Mouse (Mus musculus): Measurements from ENCODE around the gene Emd. TPM values are rescaled to one million over a fixed set of nuclear protein-coding genes. Genes with fewer than 3 reads are reported as not detected.

The Emd gene
- polyA plus RNA-seq, 1 experiment: 49.0 TPM

- no peak for DNase-seq
- TF ChIP-seq POLR2A (IDR thresholded peaks at IDR 0.05; ENCODE audit: borderline replicate concordance, insufficient read depth, low read length) (no peak), CTCF (IDR thresholded peaks at IDR 0.05; ENCODE audit: borderline replicate concordance, insufficient read depth, low read depth, low read length) (no peak)
- Histone ChIP-seq H3K27ac (ENCODE audit: insufficient read depth, low read length) (no peak overlapping the region), H3K4me3 (replicated peaks; ENCODE audit: insufficient read depth, low read depth, low read length) (peak overlapping the region; percentile 75), H3K27me3 (ENCODE audit: control insufficient read depth, insufficient read depth, low read length) (no peaks in the 10 kb centered on the region), H3K4me1 (ENCODE audit: control insufficient read depth, insufficient read depth, low read length) (0 out of 2 replicates have a peak, but pooled peaks cover 3% of the 10 kb centered on the region)
- under 1% methylated on average over 14 of the region's 14 CpGs for WGBS
These were observed 26.7 kb downstream of the Emd start for GRCm38 (mm10) chrX:74281041-74281731.

DNA sequence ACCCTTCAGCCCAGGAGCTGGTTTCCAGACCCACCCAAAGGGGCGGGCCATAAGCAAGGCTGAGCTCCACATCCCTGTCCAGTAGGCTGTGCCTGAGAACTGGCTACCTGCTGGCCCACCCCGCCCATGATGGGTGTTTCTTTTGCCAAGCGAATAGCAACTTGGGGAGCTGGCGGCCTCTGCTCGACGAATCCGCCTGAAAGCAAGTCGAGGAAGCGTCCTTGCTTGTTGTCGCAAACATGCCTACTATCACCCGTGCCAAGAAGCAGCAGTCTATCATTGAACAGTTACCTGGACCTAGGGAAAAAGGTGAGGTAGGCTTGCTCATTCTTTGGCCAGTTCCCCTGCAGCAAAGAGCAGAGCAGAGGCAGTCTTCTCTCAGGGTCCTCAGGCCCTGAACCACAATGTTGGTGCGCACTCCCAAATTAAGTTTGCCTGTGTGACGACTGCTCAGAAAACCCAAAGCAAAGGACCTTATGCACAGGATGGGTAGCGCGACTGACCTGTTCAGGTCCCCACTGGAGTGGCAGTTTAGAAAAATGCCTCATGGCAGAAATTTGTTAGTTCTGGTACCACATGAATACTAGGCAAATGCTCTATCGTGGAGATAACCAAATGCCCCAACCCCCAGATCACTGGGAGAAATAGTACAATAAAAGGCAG lies 27.4 kb downstream of the Emd start, which contains the start of the genes Taz and Dnase1l1:
Taz (plus strand) TSS at position 181 of the 663 bp plus-strand sequence.
Dnase1l1 (minus strand) TSS at position 606 of the 663 bp plus-strand sequence.
- 10% methylated on average over 16 of the region's 16 CpGs for WGBS

GRCm38 (mm10) chrX:74282395-74283091 lies 28.1 kb downstream of the Emd start:
- 11% methylated on average over 39 of the region's 39 CpGs for WGBS
- Histone ChIP-seq H3K4me1 (ENCODE audit: control insufficient read depth, insufficient read depth, low read length) (0 out of 2 replicates have a peak, but pooled peaks cover 3% of the 10 kb centered on the region), H3K4me3 (replicated peaks; ENCODE audit: insufficient read depth, low read depth, low read length) (peak overlapping the region; percentile 75), H3K27ac (ENCODE audit: insufficient read depth, low read length) (peak overlapping the region; percentile 61; the same call in 1 of the 2 replicates), H3K27me3 (ENCODE audit: control insufficient read depth, insufficient read depth, low read length) (no peaks in the 10 kb centered on the region)
- TF ChIP-seq POLR2A (IDR thresholded peaks at IDR 0.05; ENCODE audit: borderline replicate concordance, insufficient read depth, low read length) (peak; percentile 79; the same call in 1 of the 2 replicates), CTCF (IDR thresholded peaks at IDR 0.05; ENCODE audit: borderline replicate concordance, insufficient read depth, low read depth, low read length) (no peak)
- peak; percentile 86 to 89 for DNase-seq

More for the DNA sequence above, 27.4 kb downstream of the Emd start, which contains the start of the genes Taz and Dnase1l1:
- peak; percentile 72 to 82 for DNase-seq
- no peaks in the 10 kb centered on the region for H3K27me3 ChIP-seq (ENCODE audit: control insufficient read depth, insufficient read depth, low read length)
- 0 out of 2 replicates have a peak, but pooled peaks cover 3% of the 10 kb centered on the region for H3K4me1 ChIP-seq (ENCODE audit: control insufficient read depth, insufficient read depth, low read length)
- peak within 1 kb of the TSS; percentile 75 for H3K4me3 ChIP-seq (replicated peaks; ENCODE audit: insufficient read depth, low read depth, low read length)
- peak within 1 kb of the TSS; percentile 61; the same call in 1 of the 2 replicates for H3K27ac ChIP-seq (ENCODE audit: insufficient read depth, low read length)
- TF ChIP-seq POLR2A (IDR thresholded peaks at IDR 0.05; ENCODE audit: borderline replicate concordance, insufficient read depth, low read length): no peak
- no peak for TF ChIP-seq CTCF (IDR thresholded peaks at IDR 0.05; ENCODE audit: borderline replicate concordance, insufficient read depth, low read depth, low read length)

GRCm38 (mm10) chrX:74283092-74283437 lies 28.6 kb downstream of the Emd start:
- no peak for DNase-seq
- Histone ChIP-seq H3K4me1 (ENCODE audit: control insufficient read depth, insufficient read depth, low read length) (0 out of 2 replicates have a peak, but pooled peaks cover 3% of the 10 kb centered on the region), H3K27me3 (ENCODE audit: control insufficient read depth, insufficient read depth, low read length) (no peaks in the 10 kb centered on the region), H3K4me3 (replicated peaks; ENCODE audit: insufficient read depth, low read depth, low read length) (peak overlapping the region; percentile 75), H3K27ac (ENCODE audit: insufficient read depth, low read length) (peak overlapping the region; percentile 4; the same call in 1 of the 2 replicates)
- no peak for TF ChIP-seq CTCF (IDR thresholded peaks at IDR 0.05; ENCODE audit: borderline replicate concordance, insufficient read depth, low read depth, low read length)
- TF ChIP-seq POLR2A (IDR thresholded peaks at IDR 0.05; ENCODE audit: borderline replicate concordance, insufficient read depth, low read length): no peak
- 3% methylated on average over 5 of the region's 5 CpGs for WGBS

DNA sequence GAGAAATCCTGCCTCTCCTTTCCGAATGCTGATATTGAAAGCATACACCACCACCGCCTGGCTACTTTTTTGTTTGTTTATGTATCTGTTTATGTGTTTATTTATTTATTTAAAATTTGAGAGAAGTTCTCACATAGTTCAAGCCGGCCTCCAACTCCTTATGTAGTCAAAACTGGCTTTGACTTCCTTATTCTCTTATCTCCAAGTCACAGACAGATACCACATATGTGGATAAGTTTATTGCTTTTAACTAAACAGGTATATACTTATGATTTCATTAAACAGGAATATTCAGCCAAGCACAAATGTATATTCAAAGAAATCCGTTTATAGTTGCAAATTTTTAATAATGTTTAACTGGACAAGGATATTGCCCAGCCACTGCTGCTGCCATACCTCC lies 38.9 kb downstream of the Emd start:
- DNase-seq: no peak
- H3K27me3 ChIP-seq (ENCODE audit: control insufficient read depth, insufficient read depth, low read length): no peaks in the 10 kb centered on the region
- H3K4me1 ChIP-seq (ENCODE audit: control insufficient read depth, insufficient read depth, low read length): peaks cover 2% of the 10 kb centered on the region; the same call in 1 of the 2 replicates
- no peak overlapping the region for H3K27ac ChIP-seq (ENCODE audit: insufficient read depth, low read length)
- WGBS: 77% methylated on average over 4 of the region's 4 CpGs
- no peak overlapping the region for H3K4me3 ChIP-seq (replicated peaks; ENCODE audit: insufficient read depth, low read depth, low read length)
- TF ChIP-seq CTCF (IDR thresholded peaks at IDR 0.05; ENCODE audit: borderline replicate concordance, insufficient read depth, low read depth, low read length) (no peak), POLR2A (IDR thresholded peaks at IDR 0.05; ENCODE audit: borderline replicate concordance, insufficient read depth, low read length) (no peak)

DNA sequence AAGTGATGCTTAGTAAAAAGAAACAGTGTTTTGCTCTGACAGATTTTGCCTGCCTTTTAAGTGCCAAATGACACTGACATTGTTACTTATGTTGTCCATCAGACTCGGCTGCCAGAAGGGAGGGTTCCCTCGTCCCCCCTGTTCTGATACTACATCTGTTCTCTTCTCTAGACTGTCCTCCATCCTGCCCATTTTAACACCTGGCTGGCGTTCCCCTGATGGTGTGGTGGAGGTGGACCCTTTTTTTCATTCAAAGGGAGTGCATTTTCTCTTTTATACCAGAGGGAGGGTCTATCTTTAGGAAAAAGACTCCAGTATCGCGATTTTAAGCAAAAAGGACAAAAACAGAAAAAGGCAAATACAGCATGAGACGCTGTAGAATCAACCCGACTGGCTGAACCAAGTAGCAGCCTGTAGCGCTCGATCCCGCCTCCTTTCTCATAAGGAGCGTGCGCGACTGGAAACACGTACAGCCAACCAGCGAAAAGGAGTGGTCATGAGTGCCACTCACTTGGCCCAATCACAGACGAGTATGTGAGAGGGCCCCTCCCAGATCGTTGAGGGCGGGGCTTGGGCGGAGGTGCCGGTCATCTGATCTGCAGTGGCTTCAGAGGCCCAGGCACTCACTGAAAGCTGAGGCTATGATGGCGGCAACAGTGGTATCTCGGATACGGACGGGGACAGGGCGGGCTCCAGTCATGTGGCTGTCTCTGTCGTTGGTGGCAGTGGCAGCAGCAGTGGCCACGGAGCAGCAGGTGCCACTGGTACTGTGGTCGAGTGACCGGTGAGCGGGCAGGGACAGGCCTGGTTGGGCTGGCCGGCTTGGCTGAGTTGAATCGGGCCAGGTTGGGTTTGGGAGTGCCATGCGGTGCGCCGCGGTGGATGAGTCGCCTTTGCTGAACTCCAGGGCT lies 42.3 kb downstream of the Emd start, which contains the start of gene Atp6ap1:
Atp6ap1 (plus strand) TSS at position 560 of the 911 bp plus-strand sequence.
- DNase-seq: peak; percentile 94 to 97
- 6% methylated on average over 37 of the region's 37 CpGs for WGBS
- no peaks in the 10 kb centered on the region for H3K27me3 ChIP-seq (ENCODE audit: control insufficient read depth, insufficient read depth, low read length)
- H3K4me3 ChIP-seq (replicated peaks; ENCODE audit: insufficient read depth, low read depth, low read length): peak within 1 kb of the TSS; percentile 96
- peaks cover 3% of the 10 kb centered on the region; the same call in 1 of the 2 replicates for H3K4me1 ChIP-seq (ENCODE audit: control insufficient read depth, insufficient read depth, low read length)
- TF ChIP-seq POLR2A (IDR thresholded peaks at IDR 0.05; ENCODE audit: borderline replicate concordance, insufficient read depth, low read length) (peak; percentile 87; the same call in 1 of the 2 replicates), CTCF (IDR thresholded peaks at IDR 0.05; ENCODE audit: borderline replicate concordance, insufficient read depth, low read depth, low read length) (no peak)
- H3K27ac ChIP-seq (ENCODE audit: insufficient read depth, low read length): peak within 1 kb of the TSS; percentile 86
